Mouse (Mus musculus): ENCODE measurements around the gene Car3.

Car3 gene

GRCm38 (mm10) chr3:14913774-14914173 lies 50.5 kb downstream of the Car3 start:
- DNase-seq = no peak

DNA sequence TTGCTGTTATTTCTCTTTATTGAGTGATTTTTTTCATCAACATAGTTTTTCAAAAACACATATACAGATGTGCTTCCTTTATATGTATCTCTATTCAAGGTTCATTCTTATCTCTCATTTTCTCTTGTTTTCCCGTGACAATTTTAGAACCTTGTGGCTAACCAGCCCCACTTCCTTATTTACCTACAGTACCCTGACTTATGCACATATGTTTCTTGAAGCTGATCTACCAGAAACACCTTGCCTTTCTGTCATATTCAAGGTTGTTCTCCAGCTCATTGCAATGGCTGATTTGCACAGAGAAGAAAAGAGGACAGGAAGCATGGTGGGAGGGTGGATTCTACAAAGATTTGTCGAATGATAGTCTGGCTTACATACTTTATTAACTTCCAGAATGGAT lies 52.0 kb downstream of the Car3 start:
- no peak for DNase-seq

- no peak for DNase-seq
These were observed 53.9 kb downstream of the Car3 start for GRCm38 (mm10) chr3:14917261-14917660.

All from lung, adult 18-20 months (tissue).